Mouse (Mus musculus): ENCODE measurements around the gene Cdkl4. TPM values are rescaled to one million over a fixed set of nuclear protein-coding genes. Genes with fewer than 3 reads are reported as not detected.

Gene Cdkl4
- total and polyA plus RNA-seq, 3 experiments = 0.42 to 0.71 TPM; not detected in 1

DNA sequence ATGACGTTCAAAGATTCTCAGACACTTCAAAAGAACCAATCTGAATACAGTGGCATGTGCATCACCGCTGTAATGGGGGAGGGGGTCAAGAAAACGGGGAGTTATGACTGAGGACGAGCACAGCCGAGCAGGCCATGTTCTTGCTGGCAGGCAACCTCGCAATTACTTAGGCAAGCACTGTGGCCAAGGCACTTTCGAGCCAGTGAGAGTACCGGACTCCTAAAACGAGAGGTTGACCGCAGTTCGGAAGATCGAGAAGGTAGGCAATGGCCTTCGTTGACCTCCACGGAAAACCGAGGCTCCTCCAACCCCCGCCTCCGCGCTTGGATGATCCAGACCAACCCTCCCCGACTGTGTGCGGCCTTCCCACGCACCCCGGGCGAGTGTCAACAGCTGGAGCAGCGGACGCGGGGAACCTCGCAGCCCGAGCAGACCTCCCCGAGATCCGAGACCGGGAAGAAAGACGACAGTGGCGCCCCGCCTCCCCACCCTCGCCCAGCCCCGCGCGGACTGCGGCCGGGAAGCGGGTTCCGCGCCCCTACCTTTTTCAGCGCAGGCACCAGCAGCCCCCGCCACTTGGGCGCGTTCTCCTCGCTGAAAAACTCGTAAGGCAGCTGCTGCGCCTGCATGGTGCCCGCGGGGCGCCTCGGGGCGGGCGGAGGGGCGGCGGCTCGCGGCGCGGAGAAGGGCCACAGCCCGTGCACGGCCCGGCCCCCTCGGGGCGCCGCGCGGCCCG lies 98.2 kb downstream of the Cdkl4 start:
- peak overlapping the region; percentile 86 for H3K27ac ChIP-seq (ENCODE audit: control insufficient read depth, low read depth, low read length)
- DNase-seq (ENCODE audit: low read depth, low spot score) = peak; percentile 88
- no peaks in the 10 kb centered on the region for H3K27me3 ChIP-seq (ENCODE audit: control insufficient read depth in 1 of 2, insufficient read depth in 2 of 2, low read length in 2 of 2)
- peaks cover 49% of the 10 kb centered on the region for H3K79me2 ChIP-seq (ENCODE audit: control insufficient read depth, insufficient read depth, low read length, poor library complexity)
- peaks cover 3 to 39% of the 10 kb centered on the region in 2 experiments; a peak in 2 of 4 replicates for H3K36me3 ChIP-seq (ENCODE audit: control insufficient read depth in 1 of 2, insufficient read depth in 2 of 2, low read length in 2 of 2)
- no peaks in the 10 kb centered on the region for H3K9me3 ChIP-seq (replicated peaks; ENCODE audit: insufficient read depth, low read length)
- peak overlapping the region; percentile 96 for H3K9ac ChIP-seq (ENCODE audit: control insufficient read depth, low read depth, low read length, poor library complexity, severe bottlenecking)
- peak overlapping the region; percentile 92 to 95 for H3K4me3 ChIP-seq (ENCODE audit: control insufficient read depth in 1 of 2, insufficient read depth in 1 of 2, low read depth in 2 of 2, low read length in 2 of 2)
- H3K4me1 ChIP-seq (ENCODE audit: control insufficient read depth in 1 of 2, insufficient read depth in 2 of 2, low read length in 2 of 2) = peaks cover 14 to 33% of the 10 kb centered on the region in 2 experiments
- TF ChIP-seq NRF1 (IDR thresholded peaks at IDR 0.05; ENCODE audit: insufficient read depth, low read depth, low read length, poor library complexity, severe bottlenecking) (no peak), POLR2A (IDR thresholded peaks at IDR 0.05; ENCODE audit: control insufficient read depth in 1 of 2, insufficient read depth in 1 of 2, low read depth in 1 of 2, low read length in 2 of 2, poor library complexity in 1 of 2) (peak; percentile 19 to 39; a peak in 1 of 4 replicates), USF1 (IDR thresholded peaks at IDR 0.05; ENCODE audit: low read depth, low read length) (no peak), RCOR1 (IDR thresholded peaks at IDR 0.05; ENCODE audit: low read depth, low read length) (no peak), ZNF384 (IDR thresholded peaks at IDR 0.05; ENCODE audit: low read depth, low read length) (no peak), MAFK (IDR thresholded peaks at IDR 0.05; ENCODE audit: borderline replicate concordance, low read depth, low read length) (no peak), EP300 (IDR thresholded peaks at IDR 0.05; ENCODE audit: low read depth in 1 of 2, low read length in 2 of 2) (no peak), TAL1 (IDR thresholded peaks at IDR 0.05; ENCODE audit: low read length) (no peak), MYC (IDR thresholded peaks at IDR 0.05; ENCODE audit: low read depth, low read length) (peak; percentile 39; the same call in 1 of the 2 replicates), GATA1 (IDR thresholded peaks at IDR 0.05; ENCODE audit: low read depth, low read length) (no peak), NELFE (IDR thresholded peaks at IDR 0.05; ENCODE audit: low read depth, low read length) (no peak), ETS1 (IDR thresholded peaks at IDR 0.05; ENCODE audit: low read depth, low read length) (0 out of 2 replicates have a peak, but pooled peaks have one; percentile 13), KAT2A (conservative IDR thresholded peaks at IDR 0.05; ENCODE audit: low read depth, low read length) (no peak; the same call in 1 of the 2 replicates), TBP (IDR thresholded peaks at IDR 0.05; ENCODE audit: low read depth, low read length) (0 out of 2 replicates have a peak, but pooled peaks have one; percentile 55), HCFC1 (IDR thresholded peaks at IDR 0.05; ENCODE audit: low read depth, low read length) (no peak), SMC3 (IDR thresholded peaks at IDR 0.05; ENCODE audit: low read depth, low read length) (no peak; the same call in 1 of the 2 replicates), MEF2A (IDR thresholded peaks at IDR 0.05; ENCODE audit: extremely low read depth, insufficient replicate concordance, low read depth, low read length, poor library complexity, severe bottlenecking) (no peak), CTCF (IDR thresholded peaks at IDR 0.05 in 2 of 3, conservative IDR thresholded peaks at IDR 0.05 in 1 of 3; ENCODE audit: control insufficient read depth in 1 of 3, insufficient read depth in 1 of 3, low read depth in 2 of 3, low read length in 3 of 3, poor library complexity in 1 of 3, severe bottlenecking in 1 of 3) (no peak), MYB (IDR thresholded peaks at IDR 0.05; ENCODE audit: low read depth, low read length) (no peak), GABPA (IDR thresholded peaks at IDR 0.05; ENCODE audit: low read depth, low read length) (no peak), ELF1 (IDR thresholded peaks at IDR 0.05; ENCODE audit: low read depth, low read length) (no peak), CHD1 (IDR thresholded peaks at IDR 0.05; ENCODE audit: low read depth, low read length) (no peak), ZKSCAN1 (IDR thresholded peaks at IDR 0.05; ENCODE audit: low read depth, low read length) (no peak), POLR2AphosphoS5 (IDR thresholded peaks at IDR 0.05; ENCODE audit: borderline replicate concordance, low read depth, low read length) (no peak), ZMIZ1 (IDR thresholded peaks at IDR 0.05; ENCODE audit: low read depth, low read length) (no peak), UBTF (IDR thresholded peaks at IDR 0.05; ENCODE audit: borderline replicate concordance, insufficient read depth, low read depth, low read length) (no peak), USF2 (IDR thresholded peaks at IDR 0.05; ENCODE audit: borderline replicate concordance in 1 of 2, insufficient read depth in 1 of 2, low read depth in 1 of 2, low read length in 2 of 2) (no peak), RAD21 (IDR thresholded peaks at IDR 0.05; ENCODE audit: low read depth, low read length) (no peak), POLR2AphosphoS2 (IDR thresholded peaks at IDR 0.05; ENCODE audit: low read length) (no peak), MAZ (IDR thresholded peaks at IDR 0.05; ENCODE audit: low read depth, low read length) (0 out of 2 replicates have a peak, but pooled peaks have one; percentile 32), MAX (IDR thresholded peaks at IDR 0.05; ENCODE audit: low read length) (peak; percentile 25; the same call in 1 of the 2 replicates), CHD2 (IDR thresholded peaks at IDR 0.05; ENCODE audit: low read length) (no peak), BHLHE40 (IDR thresholded peaks at IDR 0.05; ENCODE audit: borderline replicate concordance, low read depth, low read length) (no peak; the same call in 1 of the 2 replicates), ZC3H11A (IDR thresholded peaks at IDR 0.05; ENCODE audit: low read depth, low read length) (no peak), SIN3A (IDR thresholded peaks at IDR 0.05; ENCODE audit: low read length) (no peak; the same call in 1 of the 2 replicates), MXI1 (IDR thresholded peaks at IDR 0.05; ENCODE audit: low read depth, low read length) (peak; percentile 86)
